ENCODE assay signal across 9 mouse cellular contexts in the genomic region with DNA sequence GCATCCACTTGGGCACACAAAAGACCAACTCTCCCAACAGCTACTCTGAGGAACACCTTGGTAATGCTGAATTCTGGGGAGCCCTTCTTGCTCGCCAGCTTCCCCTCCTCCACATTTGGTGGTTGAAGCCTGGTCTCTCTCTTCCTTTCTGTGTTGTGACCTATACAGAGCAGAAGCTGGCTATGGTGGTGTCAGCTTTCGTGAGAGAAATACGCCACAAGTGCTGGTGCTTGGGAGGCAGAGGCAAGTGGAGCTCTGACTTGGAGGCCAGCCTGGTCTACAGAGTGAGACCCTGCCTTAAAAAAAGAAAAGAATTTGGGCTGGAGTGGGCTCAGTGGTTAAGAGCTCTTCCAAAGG. TPM values are rescaled to one million over a fixed set of nuclear protein-coding genes. Genes with fewer than 3 reads are reported as not detected.
DNase-seq lines count a peak whose midpoint lies in the region; ATAC-seq and TF ChIP-seq lines count a peak whose summit lies in the region.
"Had no signal": no experiment of that assay in that cellular context is flagged by ENCODE, and none has a peak within 500 bp of the region (broad histone marks: within the 10 kb centered on the region; RNA-seq: fewer than 3 reads in every experiment).

No protein-coding gene starts in this region.

- no peak for ATAC-seq in heart, embryonic 16.5 days (replicated peaks; ENCODE audit: extremely low read depth, insufficient read depth, low FRiP score)
- ATAC-seq in liver, postnatal 0 days = no peak

- H3K9me3 ChIP-seq in heart, embryonic 16.5 days (replicated peaks; ENCODE audit: control insufficient read depth, low read length) = no peaks in the 10 kb centered on the region
- H3K9me3 ChIP-seq in liver, postnatal 0 days (ENCODE audit: low read length) = no peaks in the 10 kb centered on the region

- TF ChIP-seq CTCF in liver, postnatal 0 days (IDR thresholded peaks at IDR 0.05; ENCODE audit: low read depth) = no peak

- DNase-seq in heart, postnatal 14 days = no peak
- DNase-seq in thymus, postnatal 0 days (ENCODE audit: low spot score) = peak; percentile 42
- no peak for DNase-seq in thymus, postnatal 10 days (ENCODE audit: low spot score in 2 of 2)
- no peak for DNase-seq in liver, postnatal 0 days
- DNase-seq in left cerebral cortex, adult 8-10 months (ENCODE audit: low spot score in 2 of 2) = no peak
- no peak for DNase-seq in cerebellum, adult 11 months
- DNase-seq in kidney, adult 8-10 months = no peak
- DNase-seq: cerebellum, adult 9-10 months had no signal

- TF ChIP-seq EP300 in liver, postnatal 0 days (IDR thresholded peaks at IDR 0.05; ENCODE audit: low read depth) = no peak

- no peak overlapping the region for H3K4me2 ChIP-seq in heart, embryonic 16.5 days (ENCODE audit: low read depth, low read length)
- peak overlapping the region; percentile 44 for H3K4me2 ChIP-seq in liver, postnatal 0 days (ENCODE audit: low read depth, low read length)

- 84% methylated on average over 3 of the region's 3 CpGs for WGBS in heart, embryonic 16.5 days
- 65% methylated on average over 3 of the region's 3 CpGs for WGBS in liver, postnatal 0 days (ENCODE audit: insufficient replicate concordance)

- intact Hi-C loops in heart, postnatal 14 days (cut with DNase I) = no loop called here

- H3K36me3 ChIP-seq in heart, embryonic 16.5 days (ENCODE audit: control insufficient read depth, insufficient read depth) = peaks cover 13% of the 10 kb centered on the region; the same call in 1 of the 2 replicates
- peaks cover 6% of the 10 kb centered on the region; the same call in 1 of the 2 replicates for H3K36me3 ChIP-seq in liver, postnatal 0 days (replicated peaks; ENCODE audit: insufficient read depth, low read length)

- no peak overlapping the region for H3K9ac ChIP-seq in heart, embryonic 16.5 days (ENCODE audit: low read length)
- H3K9ac ChIP-seq in liver, postnatal 0 days (replicated peaks) = 0 out of 2 replicates have a peak overlapping the region, but pooled peaks have one; percentile 18

- H3K27me3 ChIP-seq in heart, embryonic 16.5 days (ENCODE audit: control insufficient read depth, insufficient read depth, low read length) = no peaks in the 10 kb centered on the region
- H3K27me3 ChIP-seq in liver, postnatal 0 days (ENCODE audit: insufficient read depth, low read length) = no peaks in the 10 kb centered on the region

- H3K4me3 ChIP-seq in heart, embryonic 16.5 days (ENCODE audit: low read length) = no peak overlapping the region
- H3K4me3 ChIP-seq in liver, postnatal 0 days (ENCODE audit: low read depth, low read length) = no peak overlapping the region

- peak overlapping the region; percentile 95 for H3K27ac ChIP-seq in heart, embryonic 16.5 days (ENCODE audit: low read length)
- H3K27ac ChIP-seq in liver, postnatal 0 days (ENCODE audit: low read depth) = peak overlapping the region; percentile 91

- peaks cover 69% of the 10 kb centered on the region for H3K4me1 ChIP-seq in heart, embryonic 16.5 days (ENCODE audit: control insufficient read depth, insufficient read depth, low read length)
- peaks cover 71% of the 10 kb centered on the region for H3K4me1 ChIP-seq in liver, postnatal 0 days (ENCODE audit: insufficient read depth)

RNA-seq across cellular contexts. Expression of gene Mcl1, which starts 10.7 kb away (rescaled TPM):
- 31.9 and 38.3 TPM in 2 replicates for polyA plus RNA-seq in heart, embryonic 16.5 days (2015; fragmentation: Nextera tagmentation; extraction: Ambion mirVana)
- total RNA-seq in heart, postnatal 14 days (2021) = 100 to 1,000 TPM; 161 to 165 TPM
- polyA plus RNA-seq in thymus, postnatal 0 days (2015; fragmentation: Nextera tagmentation; extraction: Ambion mirVana) = 81.3 and 91.3 TPM in 2 replicates
- 36.2 and 38.2 TPM in 2 replicates for polyA plus RNA-seq in liver, postnatal 0 days (2015; fragmentation: Nextera tagmentation; extraction: Ambion mirVana)
- total RNA-seq in left cerebral cortex, adult 8-10 months (2022) = 10 to 100 TPM; 47.2 to 59.6 (median 54.3) TPM

RNA-seq across cellular contexts. Expression of gene Adamtsl4, which starts 18.4 kb away (rescaled TPM):
- 8.5 and 13.7 TPM in 2 replicates for polyA plus RNA-seq in heart, embryonic 16.5 days (2015; fragmentation: Nextera tagmentation; extraction: Ambion mirVana)
- total RNA-seq in heart, postnatal 14 days (2021) = 10 to 100 TPM; 48.3 to 57.2 TPM
- 0.91 and 2.0 TPM in 2 replicates for polyA plus RNA-seq in thymus, postnatal 0 days (2015; fragmentation: Nextera tagmentation; extraction: Ambion mirVana)
- polyA plus RNA-seq in liver, postnatal 0 days (2015; fragmentation: Nextera tagmentation; extraction: Ambion mirVana) = 2.5 and 2.6 TPM in 2 replicates
- total RNA-seq in left cerebral cortex, adult 8-10 months (2022) = 10 to 100 TPM in 3 of 4 experiments, 1 to 10 TPM in 1; 9.4 to 12.9 (median 11.4) TPM

RNA-seq across cellular contexts. Expression of gene Ensa, which starts 44.5 kb away (rescaled TPM):
- polyA plus RNA-seq in heart, embryonic 16.5 days (2015; fragmentation: Nextera tagmentation; extraction: Ambion mirVana) = 51.1 and 53.0 TPM in 2 replicates
- total RNA-seq in heart, postnatal 14 days (2021) = 10 to 100 TPM; 62.5 to 63.7 TPM
- polyA plus RNA-seq in thymus, postnatal 0 days (2015; fragmentation: Nextera tagmentation; extraction: Ambion mirVana) = 58.5 and 65.4 TPM in 2 replicates
- 20.1 and 23.9 TPM in 2 replicates for polyA plus RNA-seq in liver, postnatal 0 days (2015; fragmentation: Nextera tagmentation; extraction: Ambion mirVana)
- 100 to 1,000 TPM; 322 to 333 (median 327) TPM for total RNA-seq in left cerebral cortex, adult 8-10 months (2022)
